Mouse (Mus musculus): ENCODE measurements around the gene Gbx2.

DNA sequence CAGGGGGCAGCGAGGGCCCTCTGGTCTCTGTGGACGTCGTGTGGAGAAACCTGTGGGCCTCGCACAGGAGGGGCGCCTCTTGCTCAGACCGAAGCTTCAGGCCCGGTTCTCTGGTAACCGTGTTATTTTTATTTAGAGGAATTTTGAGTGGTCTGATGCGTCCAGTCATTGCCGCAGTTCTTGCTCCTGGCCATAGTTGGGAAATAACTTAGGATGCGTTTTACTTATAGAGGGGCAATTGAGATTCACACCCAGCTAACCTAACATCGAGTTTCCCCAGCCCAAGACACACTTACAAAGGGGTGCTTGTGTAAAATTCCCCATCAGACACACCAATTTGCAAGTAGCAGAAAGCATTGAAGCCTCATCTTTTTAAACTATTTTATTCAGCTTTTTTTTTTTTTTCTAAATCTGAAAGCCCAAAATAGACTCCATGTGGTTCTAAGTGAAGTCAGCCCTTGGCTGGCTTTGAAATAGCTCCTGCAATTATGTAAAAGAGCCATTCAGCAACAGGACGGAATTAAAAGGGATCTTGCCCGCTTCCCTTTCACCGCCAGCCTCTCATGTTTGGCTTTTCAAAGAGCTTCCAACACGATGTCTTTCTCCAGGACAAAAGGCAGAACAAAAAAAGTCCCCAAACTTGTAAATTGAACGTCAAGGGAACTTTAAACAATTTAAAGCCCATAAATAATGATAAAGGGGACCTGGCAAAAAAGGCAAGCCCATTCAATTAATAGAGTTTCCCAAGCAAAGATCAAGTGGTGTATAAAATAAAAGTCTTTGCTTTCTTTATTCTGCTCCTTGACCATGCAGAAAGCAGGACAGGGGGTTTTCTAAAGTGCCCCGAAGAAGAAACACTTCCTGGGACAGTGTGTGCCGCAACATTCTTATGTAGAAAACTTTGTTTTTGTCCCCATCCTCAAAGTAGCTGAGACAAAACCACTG, 3.6 kb upstream of the Gbx2 start:
- TF ChIP-seq CTCF (IDR thresholded peaks at IDR 0.05; ENCODE audit: borderline replicate concordance, insufficient read depth, low read depth, low read length): no peak
- no peak for TF ChIP-seq POLR2A (IDR thresholded peaks at IDR 0.05; ENCODE audit: borderline replicate concordance, insufficient read depth, low read length)
